Mouse (Mus musculus): Measurements from ENCODE around the gene Foxo1. TPM values are rescaled to one million over a fixed set of nuclear protein-coding genes. Genes with fewer than 3 reads are reported as not detected.
A peak's percentile ranks its signal among the peaks of the same experiment; 100 is the strongest.

Foxo1 gene
- polyA plus RNA-seq, 2 experiments: 7.0 to 7.6 TPM

DNA sequence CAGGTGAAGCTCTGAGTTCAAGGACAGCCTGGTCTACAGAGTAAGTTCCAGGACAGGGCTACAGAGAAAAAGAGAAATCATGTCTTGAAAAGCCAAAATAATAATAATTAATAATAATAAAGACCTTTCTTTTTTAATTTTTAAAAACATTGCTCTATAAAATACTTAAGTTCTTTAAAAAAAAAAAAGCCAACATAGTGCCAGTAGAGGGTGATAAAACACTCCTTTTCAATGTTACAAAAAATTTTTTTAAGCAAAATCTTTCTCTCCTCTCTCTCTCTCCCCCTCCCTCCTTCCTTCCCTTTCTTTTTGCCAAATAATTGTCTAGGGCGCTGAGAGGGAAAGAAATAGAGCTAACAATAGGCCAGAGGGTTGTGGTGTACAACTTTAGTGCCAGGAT is 17.0 kb upstream of the Foxo1 start:
- no peak for ATAC-seq (ENCODE audit: low FRiP score, low read depth)
- H3K36me3 ChIP-seq (ENCODE audit: control insufficient read depth, insufficient read depth, low read length): no peaks in the 10 kb centered on the region
- no peaks in the 10 kb centered on the region for H3K27me3 ChIP-seq (ENCODE audit: control insufficient read depth, insufficient read depth, low read length)
- no peak overlapping the region for H3K9ac ChIP-seq (ENCODE audit: low read depth, low read length, severe bottlenecking)
- no peaks in the 10 kb centered on the region for H3K4me1 ChIP-seq (ENCODE audit: control insufficient read depth, insufficient read depth, low read length)
- H3K4me2 ChIP-seq (replicated peaks; ENCODE audit: low read depth, low read length, severe bottlenecking): no peak overlapping the region
- 50% methylated on average over 1 of the region's 1 CpGs for WGBS
- H3K9me3 ChIP-seq (ENCODE audit: control insufficient read depth, low read length): no peaks in the 10 kb centered on the region
- TF ChIP-seq POLR2A (IDR thresholded peaks at IDR 0.05; ENCODE audit: borderline replicate concordance, extremely low read depth, insufficient read depth, insufficient read length): no peak
- DNase-seq (ENCODE audit: low spot score): no peak
- H3K4me3 ChIP-seq (replicated peaks; ENCODE audit: low read length): no peak overlapping the region
- no peak overlapping the region for H3K27ac ChIP-seq (replicated peaks; ENCODE audit: low read depth, low read length)

DNA sequence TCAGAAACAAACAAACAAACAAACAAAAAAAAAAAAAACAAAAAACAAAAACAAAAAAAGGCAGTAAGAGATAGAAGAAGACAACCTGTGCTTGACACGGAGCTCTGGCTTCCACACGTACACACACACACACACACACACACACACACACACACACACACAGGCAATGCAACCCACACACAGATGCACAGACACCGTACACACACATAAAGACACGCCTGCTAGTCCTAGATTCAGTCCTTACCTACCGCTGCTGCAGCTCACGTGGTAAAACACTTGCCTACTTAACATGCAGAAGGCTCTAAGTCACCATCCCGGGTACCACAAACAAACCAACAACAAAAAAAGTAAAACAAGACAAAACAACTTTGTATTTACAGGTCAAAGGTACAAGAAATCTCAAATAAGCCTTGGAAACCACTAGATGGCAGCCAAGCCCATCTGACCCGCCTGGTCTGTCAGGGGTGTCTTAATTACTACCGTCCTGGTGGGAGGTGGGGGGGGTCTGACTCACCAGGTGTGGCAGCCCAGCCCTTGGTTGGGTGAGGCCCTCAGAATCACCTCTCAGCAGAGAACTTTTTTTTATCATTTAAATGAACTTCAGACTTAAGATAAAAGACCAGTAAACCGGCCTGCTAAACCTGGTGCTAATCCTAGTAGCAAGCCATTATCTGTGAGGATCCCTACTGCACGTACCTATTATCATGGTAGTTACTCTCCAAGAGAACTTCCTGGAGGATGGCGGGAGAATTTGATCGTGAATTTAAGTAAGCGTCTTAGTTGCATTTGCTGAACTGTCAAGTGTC is 14.3 kb upstream of the Foxo1 start:
- ATAC-seq (ENCODE audit: low FRiP score, low read depth): no peak
- peaks cover 4% of the 10 kb centered on the region for H3K4me1 ChIP-seq (ENCODE audit: control insufficient read depth, insufficient read depth, low read length)

DNA sequence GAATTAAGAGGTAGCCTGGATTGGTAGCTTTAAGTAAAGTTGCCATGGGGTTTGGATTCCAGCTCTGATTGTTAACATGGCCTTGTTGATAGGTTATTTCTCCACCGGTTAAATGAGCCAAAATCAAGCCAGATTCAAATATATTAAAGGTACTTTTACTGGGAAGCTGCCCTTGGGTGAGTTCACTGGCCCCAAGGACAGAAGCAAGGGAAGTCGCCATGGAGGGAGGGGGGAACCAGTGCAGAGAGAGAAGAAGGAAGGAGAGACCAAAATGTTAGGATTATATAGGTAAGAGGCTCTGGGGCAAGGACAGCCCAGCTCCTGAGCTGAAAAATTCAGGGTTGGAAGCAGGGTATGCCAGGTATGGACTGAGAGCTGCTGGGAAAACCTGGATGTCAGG is 13.6 kb upstream of the Foxo1 start:
- Histone ChIP-seq H3K4me3 (replicated peaks; ENCODE audit: low read length) (no peak overlapping the region), H3K27ac (replicated peaks; ENCODE audit: low read depth, low read length) (no peak overlapping the region), H3K9ac (ENCODE audit: low read depth, low read length, severe bottlenecking) (no peak overlapping the region), H3K27me3 (ENCODE audit: control insufficient read depth, insufficient read depth, low read length) (no peaks in the 10 kb centered on the region; the same call in 1 of the 2 replicates), H3K4me2 (replicated peaks; ENCODE audit: low read depth, low read length, severe bottlenecking) (no peak overlapping the region), H3K9me3 (ENCODE audit: control insufficient read depth, low read length) (no peaks in the 10 kb centered on the region), H3K36me3 (ENCODE audit: control insufficient read depth, insufficient read depth, low read length) (no peaks in the 10 kb centered on the region), H3K4me1 (ENCODE audit: control insufficient read depth, insufficient read depth, low read length) (peaks cover 4% of the 10 kb centered on the region)
- DNase-seq (ENCODE audit: low spot score): no peak
- no peak for TF ChIP-seq POLR2A (IDR thresholded peaks at IDR 0.05; ENCODE audit: borderline replicate concordance, extremely low read depth, insufficient read depth, insufficient read length)
- WGBS: 5% methylated on average over 2 of the region's 2 CpGs
- ATAC-seq (ENCODE audit: low FRiP score, low read depth): no peak

More for the DNA sequence above, 14.3 kb upstream of the Foxo1 start:
- H3K27me3 ChIP-seq (ENCODE audit: control insufficient read depth, insufficient read depth, low read length): no peaks in the 10 kb centered on the region; the same call in 1 of the 2 replicates
- TF ChIP-seq POLR2A (IDR thresholded peaks at IDR 0.05; ENCODE audit: borderline replicate concordance, extremely low read depth, insufficient read depth, insufficient read length): no peak
- no peak for DNase-seq (ENCODE audit: low spot score)
- H3K36me3 ChIP-seq (ENCODE audit: control insufficient read depth, insufficient read depth, low read length): no peaks in the 10 kb centered on the region
- no peak overlapping the region for H3K4me3 ChIP-seq (replicated peaks; ENCODE audit: low read length)
- H3K4me2 ChIP-seq (replicated peaks; ENCODE audit: low read depth, low read length, severe bottlenecking): no peak overlapping the region
- no peak overlapping the region for H3K9ac ChIP-seq (ENCODE audit: low read depth, low read length, severe bottlenecking)
- 22% methylated on average over 14 of the region's 14 CpGs for whole genome bisulfite sequencing
- H3K27ac ChIP-seq (replicated peaks; ENCODE audit: low read depth, low read length): no peak overlapping the region
- H3K9me3 ChIP-seq (ENCODE audit: control insufficient read depth, low read length): no peaks in the 10 kb centered on the region

DNA sequence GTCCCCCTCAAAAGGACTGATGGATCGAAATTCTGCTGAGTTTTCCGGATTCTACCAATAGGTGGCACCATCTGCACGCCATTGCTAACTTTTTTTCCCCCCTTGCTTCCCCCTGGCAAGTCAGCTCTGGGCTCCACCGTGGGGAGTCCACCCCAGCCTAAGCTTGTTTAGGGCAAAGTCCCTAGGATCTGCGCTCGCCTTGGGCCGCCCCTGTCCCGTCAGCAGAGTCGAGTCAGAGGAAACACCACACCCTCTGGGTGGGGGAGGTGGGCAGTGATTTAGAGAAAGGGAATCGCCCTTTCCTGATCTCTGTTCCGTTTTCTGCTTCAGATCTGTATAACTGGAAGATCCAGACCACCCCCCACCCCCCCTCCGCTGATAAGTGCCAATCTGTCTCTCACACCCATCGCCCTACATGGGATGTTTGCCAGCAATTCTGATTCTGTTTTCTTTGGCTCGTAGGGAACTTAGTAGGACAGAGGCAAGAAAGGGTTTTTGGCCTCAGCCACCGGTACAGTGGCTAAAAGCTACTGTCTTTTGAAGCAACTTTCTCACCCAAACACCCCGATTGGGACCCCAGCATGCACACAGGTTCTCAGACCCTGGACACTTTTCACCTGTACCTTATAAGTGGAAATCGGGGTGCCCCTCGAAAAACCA is 10.2 kb upstream of the Foxo1 start:
- Histone ChIP-seq H3K4me2 (replicated peaks; ENCODE audit: low read depth, low read length, severe bottlenecking) (peak overlapping the region; percentile 69), H3K9me3 (ENCODE audit: control insufficient read depth, low read length) (no peaks in the 10 kb centered on the region), H3K4me1 (ENCODE audit: control insufficient read depth, insufficient read depth, low read length) (peaks cover 4% of the 10 kb centered on the region), H3K9ac (ENCODE audit: low read depth, low read length, severe bottlenecking) (peak overlapping the region; percentile 47), H3K27ac (replicated peaks; ENCODE audit: low read depth, low read length) (no peak overlapping the region), H3K4me3 (replicated peaks; ENCODE audit: low read length) (peak overlapping the region; percentile 35), H3K36me3 (ENCODE audit: control insufficient read depth, insufficient read depth, low read length) (no peaks in the 10 kb centered on the region), H3K27me3 (ENCODE audit: control insufficient read depth, insufficient read depth, low read length) (no peaks in the 10 kb centered on the region; the same call in 1 of the 2 replicates)
- ATAC-seq (ENCODE audit: low FRiP score, low read depth) (peak; percentile 64), DNase-seq (ENCODE audit: low spot score) (peak; percentile 69)
- TF ChIP-seq POLR2A (IDR thresholded peaks at IDR 0.05; ENCODE audit: borderline replicate concordance, extremely low read depth, insufficient read depth, insufficient read length): no peak
- 10% methylated on average over 18 of the region's 18 CpGs for WGBS

DNA sequence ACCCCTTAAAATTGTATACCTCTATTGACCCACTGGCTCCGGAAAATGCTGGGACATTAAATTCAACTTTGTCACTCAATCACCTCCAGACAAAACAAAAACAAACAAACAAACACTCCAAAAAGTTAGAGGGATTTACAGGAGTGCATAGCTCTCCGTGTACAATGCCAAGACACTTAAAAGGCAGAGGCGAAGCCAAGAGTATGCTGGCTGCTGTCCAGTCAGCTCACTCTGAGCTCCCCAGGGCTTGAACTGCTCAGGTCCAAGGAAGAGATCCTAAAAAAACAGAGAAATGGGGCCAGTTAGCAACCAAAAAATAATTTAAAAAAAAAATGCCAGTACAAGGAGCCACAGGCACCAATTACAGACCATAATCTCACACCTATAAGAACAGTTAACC is 9.6 kb upstream of the Foxo1 start:
- H3K4me2 ChIP-seq (replicated peaks; ENCODE audit: low read depth, low read length, severe bottlenecking): no peak overlapping the region
- no peak overlapping the region for H3K9ac ChIP-seq (ENCODE audit: low read depth, low read length, severe bottlenecking)
- H3K9me3 ChIP-seq (ENCODE audit: control insufficient read depth, low read length): no peaks in the 10 kb centered on the region
- ATAC-seq (ENCODE audit: low FRiP score, low read depth) (no peak), DNase-seq (ENCODE audit: low spot score) (peak; percentile 80)
- H3K36me3 ChIP-seq (ENCODE audit: control insufficient read depth, insufficient read depth, low read length): no peaks in the 10 kb centered on the region
- no peak overlapping the region for H3K27ac ChIP-seq (replicated peaks; ENCODE audit: low read depth, low read length)
- 44% methylated on average over 3 of the region's 3 CpGs for WGBS
- H3K4me3 ChIP-seq (replicated peaks; ENCODE audit: low read length): no peak overlapping the region
- H3K27me3 ChIP-seq (ENCODE audit: control insufficient read depth, insufficient read depth, low read length): no peaks in the 10 kb centered on the region; the same call in 1 of the 2 replicates
- TF ChIP-seq POLR2A (IDR thresholded peaks at IDR 0.05; ENCODE audit: borderline replicate concordance, extremely low read depth, insufficient read depth, insufficient read length): no peak
- peaks cover 4% of the 10 kb centered on the region for H3K4me1 ChIP-seq (ENCODE audit: control insufficient read depth, insufficient read depth, low read length)

Measured in limb, embryonic 14.5 days (tissue).